ENCODE assay signal across 9 mouse cellular contexts in genomic region chr19:4928781-4929180, GRCm38 (mm10). TPM values are rescaled to one million over a fixed set of nuclear protein-coding genes. Genes with fewer than 3 reads are reported as not detected.
A peak's percentile ranks its signal among the peaks of the same experiment; 100 is the strongest.
DNase-seq lines count a peak whose midpoint lies in the region; ATAC-seq and TF ChIP-seq lines count a peak whose summit lies in the region.
"Had no signal": no experiment of that assay in that cellular context is flagged by ENCODE, and none has a peak within 500 bp of the region (broad histone marks: within the 10 kb centered on the region; RNA-seq: fewer than 3 reads in every experiment).

No protein-coding gene starts in this region.

- TF ChIP-seq EP300 in ES-Bruce4 (IDR thresholded peaks at IDR 0.05; ENCODE audit: insufficient read depth, low read depth, low read length) = no peak

- DNase-seq in frontal cortex, postnatal 36 days (ENCODE audit: low spot score in 2 of 2) = no peak
- peak; percentile 82 for DNase-seq in gastrocnemius, adult 18-20 months (ENCODE audit: low spot score)
- DNase-seq in midbrain, postnatal 0 days (ENCODE audit: low spot score) = peak; percentile 33
- DNase-seq in layer of hippocampus, postnatal 36 days = no peak

- peak overlapping the region; percentile 69 for H3K4me2 ChIP-seq in intestine, postnatal 0 days (replicated peaks; ENCODE audit: low read depth)
- peak overlapping the region; percentile 59 for H3K4me2 ChIP-seq in midbrain, postnatal 0 days (ENCODE audit: low read depth, low read length, poor library complexity, severe bottlenecking)

- H3K36me3 ChIP-seq in ES-Bruce4 (ENCODE audit: control insufficient read depth, insufficient read depth, low read length, poor library complexity, severe bottlenecking) = peaks cover 5% of the 10 kb centered on the region
- peaks cover 6% of the 10 kb centered on the region for H3K36me3 ChIP-seq in intestine, postnatal 0 days (ENCODE audit: control insufficient read depth, insufficient read depth)
- H3K36me3 ChIP-seq in midbrain, postnatal 0 days (ENCODE audit: insufficient read depth, low read length) = peaks cover 27% of the 10 kb centered on the region

- no peaks in the 10 kb centered on the region for H3K27me3 ChIP-seq in ES-Bruce4 (ENCODE audit: control insufficient read depth, insufficient read depth, low read length, poor library complexity, severe bottlenecking)
- H3K27me3 ChIP-seq in intestine, postnatal 0 days (replicated peaks; ENCODE audit: control insufficient read depth, insufficient read depth, low read length) = no peaks in the 10 kb centered on the region
- H3K27me3 ChIP-seq in midbrain, postnatal 0 days (ENCODE audit: insufficient read depth, low read length) = no peaks in the 10 kb centered on the region
- H3K27me3 ChIP-seq: Patski had no signal

- H3K9me3 ChIP-seq in ES-Bruce4 (replicated peaks; ENCODE audit: control insufficient read depth, insufficient read depth, low read length, poor library complexity, severe bottlenecking) = no peaks in the 10 kb centered on the region
- no peaks in the 10 kb centered on the region for H3K9me3 ChIP-seq in intestine, postnatal 0 days (ENCODE audit: control insufficient read depth)
- no peaks in the 10 kb centered on the region for H3K9me3 ChIP-seq in midbrain, postnatal 0 days (ENCODE audit: low read length)

- ATAC-seq in frontal cortex, adult (ENCODE audit: low TSS enrichment) = peak; percentile 5; the same call in 1 of the 2 replicates
- no peak for ATAC-seq in intestine, postnatal 0 days
- 0 out of 2 replicates have a peak, but pooled peaks have one; percentile 20 for ATAC-seq in midbrain, postnatal 0 days (ENCODE audit: low FRiP score)
- ATAC-seq in monocyte, adult 5-6 weeks (replicated peaks; ENCODE audit: insufficient number of reproducible peaks, low FRiP score, low TSS enrichment, poor library complexity, severe bottlenecking) = no peak

- peak overlapping the region; percentile 39 for H3K9ac ChIP-seq in ES-Bruce4 (ENCODE audit: low read depth, poor library complexity, severe bottlenecking)
- no peak overlapping the region; the same call in 1 of the 2 replicates for H3K9ac ChIP-seq in intestine, postnatal 0 days (ENCODE audit: low read depth, low read length)
- peak overlapping the region; percentile 34 for H3K9ac ChIP-seq in midbrain, postnatal 0 days (replicated peaks; ENCODE audit: low read length, poor library complexity, severe bottlenecking)

- WGBS in intestine, postnatal 0 days = 56% methylated on average over 5 of the region's 5 CpGs
- 49% methylated on average over 5 of the region's 5 CpGs for WGBS in midbrain, postnatal 0 days

- H3K27ac ChIP-seq in ES-Bruce4 (ENCODE audit: insufficient read depth, low read length) = no peak overlapping the region
- H3K27ac ChIP-seq in intestine, postnatal 0 days (ENCODE audit: low read depth, low read length) = 0 out of 2 replicates have a peak overlapping the region, but pooled peaks have one; percentile 28
- H3K27ac ChIP-seq in midbrain, postnatal 0 days (ENCODE audit: low read depth, low read length) = peak overlapping the region; percentile 74; the same call in 1 of the 2 replicates

- TF ChIP-seq POLR2A in ES-Bruce4 (IDR thresholded peaks at IDR 0.05; ENCODE audit: insufficient read depth, low read length) = no peak

- no peak for TF ChIP-seq CTCF in ES-Bruce4 (IDR thresholded peaks at IDR 0.05; ENCODE audit: low read depth, low read length)
- TF ChIP-seq CTCF in intestine, postnatal 0 days (IDR thresholded peaks at IDR 0.05; ENCODE audit: low read depth) = no peak
- TF ChIP-seq CTCF in midbrain, postnatal 0 days (IDR thresholded peaks at IDR 0.05) = no peak

- no peaks in the 10 kb centered on the region for H3K4me1 ChIP-seq in ES-Bruce4 (ENCODE audit: control insufficient read depth, insufficient read depth, low read length)
- no peaks in the 10 kb centered on the region; the same call in 1 of the 2 replicates for H3K4me1 ChIP-seq in intestine, postnatal 0 days (replicated peaks; ENCODE audit: control insufficient read depth, insufficient read depth, low read length)
- peaks cover 8% of the 10 kb centered on the region; the same call in 1 of the 2 replicates for H3K4me1 ChIP-seq in midbrain, postnatal 0 days (ENCODE audit: insufficient read depth, low read length)

- no peak overlapping the region for H3K4me3 ChIP-seq in ES-Bruce4 (ENCODE audit: low read depth, low read length)
- H3K4me3 ChIP-seq in intestine, postnatal 0 days (ENCODE audit: low read depth, low read length) = peak overlapping the region; percentile 59; the same call in 1 of the 2 replicates
- peak overlapping the region; percentile 59 for H3K4me3 ChIP-seq in midbrain, postnatal 0 days (ENCODE audit: low read depth, low read length)

RNA-seq across cellular contexts. Expression of gene Dpp3, which starts 0.7 kb away (rescaled TPM):
- 129 and 139 TPM in 2 replicates for polyA plus RNA-seq in ES-Bruce4 (2011; ENCODE audit: insufficient read depth, insufficient read length, low read depth, missing spikeins)
- 10 to 100 TPM; 13.2 to 14.2 TPM for total RNA-seq in gastrocnemius, adult 18-20 months (2021)
- polyA plus RNA-seq in intestine, postnatal 0 days (2015; fragmentation: Nextera tagmentation; extraction: Ambion mirVana) = 59.2 and 60.0 TPM in 2 replicates
- total RNA-seq in midbrain, postnatal 0 days (2014; rRNA removed) = 84.6 and 94.7 TPM in 2 replicates
- polyA plus RNA-seq in midbrain, postnatal 0 days (2015; fragmentation: Nextera tagmentation; extraction: Ambion mirVana) = 87.7 and 96.3 TPM in 2 replicates
- total RNA-seq in monocyte, adult 5-6 weeks (2017) = 38.4 to 56.8 TPM (median 49.0 TPM) in 3 replicates
- 10 to 100 TPM; 39.0 to 41.6 TPM for total RNA-seq in layer of hippocampus, postnatal 36 days (2021)

RNA-seq across cellular contexts. Expression of gene Peli3, which starts 14.1 kb away (rescaled TPM):
- polyA plus RNA-seq in ES-Bruce4 (2011; ENCODE audit: insufficient read depth, insufficient read length, low read depth, missing spikeins) = 2.7 and 3.9 TPM in 2 replicates
- 1 to 10 TPM; 2.4 to 2.7 TPM for total RNA-seq in gastrocnemius, adult 18-20 months (2021)
- 0.46 and 0.89 TPM in 2 replicates for polyA plus RNA-seq in intestine, postnatal 0 days (2015; fragmentation: Nextera tagmentation; extraction: Ambion mirVana)
- total RNA-seq in midbrain, postnatal 0 days (2014; rRNA removed) = 10.9 and 24.4 TPM in 2 replicates
- 8.4 and 8.6 TPM in 2 replicates for polyA plus RNA-seq in midbrain, postnatal 0 days (2015; fragmentation: Nextera tagmentation; extraction: Ambion mirVana)
- not detected in 3 replicates for total RNA-seq in monocyte, adult 5-6 weeks (2017)
- total RNA-seq in layer of hippocampus, postnatal 36 days (2021) = 10 to 100 TPM; 19.5 to 24.4 TPM

RNA-seq across cellular contexts. Expression of gene Bbs1, which starts 22.4 kb away (rescaled TPM):
- 3.9 and 5.3 TPM in 2 replicates for polyA plus RNA-seq in ES-Bruce4 (2011; ENCODE audit: insufficient read depth, insufficient read length, low read depth, missing spikeins)
- 1 to 10 TPM; 1.7 to 2.0 TPM for total RNA-seq in gastrocnemius, adult 18-20 months (2021)
- 0.60 and 0.98 TPM in 2 replicates for polyA plus RNA-seq in intestine, postnatal 0 days (2015; fragmentation: Nextera tagmentation; extraction: Ambion mirVana)
- total RNA-seq in midbrain, postnatal 0 days (2014; rRNA removed) = 31.8 and 40.6 TPM in 2 replicates
- 9.0 and 10.2 TPM in 2 replicates for polyA plus RNA-seq in midbrain, postnatal 0 days (2015; fragmentation: Nextera tagmentation; extraction: Ambion mirVana)
- 0.29 TPM in 1 of 3 replicates, not detected in the others for total RNA-seq in monocyte, adult 5-6 weeks (2017)
- 10 to 100 TPM; 38.3 to 41.7 TPM for total RNA-seq in layer of hippocampus, postnatal 36 days (2021)

RNA-seq across cellular contexts. Expression of gene Mrpl11, which starts 33.2 kb away (rescaled TPM):
- 126 and 135 TPM in 2 replicates for polyA plus RNA-seq in ES-Bruce4 (2011; ENCODE audit: insufficient read depth, insufficient read length, low read depth, missing spikeins)
- total RNA-seq in gastrocnemius, adult 18-20 months (2021) = 10 to 100 TPM; 64.6 to 66.7 TPM
- 73.7 and 78.1 TPM in 2 replicates for polyA plus RNA-seq in intestine, postnatal 0 days (2015; fragmentation: Nextera tagmentation; extraction: Ambion mirVana)
- 88.2 and 93.1 TPM in 2 replicates for total RNA-seq in midbrain, postnatal 0 days (2014; rRNA removed)
- polyA plus RNA-seq in midbrain, postnatal 0 days (2015; fragmentation: Nextera tagmentation; extraction: Ambion mirVana) = 141 and 145 TPM in 2 replicates
- 17.6 to 27.9 TPM (median 17.8 TPM) in 3 replicates for total RNA-seq in monocyte, adult 5-6 weeks (2017)
- total RNA-seq in layer of hippocampus, postnatal 36 days (2021) = 10 to 100 TPM; 56.7 to 61.6 TPM

RNA-seq across cellular contexts. Expression of gene Zdhhc24, which starts 50.3 kb away (rescaled TPM):
- 8.2 and 10.3 TPM in 2 replicates for polyA plus RNA-seq in ES-Bruce4 (2011; ENCODE audit: insufficient read depth, insufficient read length, low read depth, missing spikeins)
- 1 to 10 TPM; 2.0 to 2.3 TPM for total RNA-seq in gastrocnemius, adult 18-20 months (2021)
- 7.6 and 9.1 TPM in 2 replicates for polyA plus RNA-seq in intestine, postnatal 0 days (2015; fragmentation: Nextera tagmentation; extraction: Ambion mirVana)
- total RNA-seq in midbrain, postnatal 0 days (2014; rRNA removed) = 24.0 and 29.8 TPM in 2 replicates
- polyA plus RNA-seq in midbrain, postnatal 0 days (2015; fragmentation: Nextera tagmentation; extraction: Ambion mirVana) = 17.2 and 18.1 TPM in 2 replicates
- total RNA-seq in monocyte, adult 5-6 weeks (2017) = 5.2 to 12.4 TPM (median 10.3 TPM) in 3 replicates
- total RNA-seq in layer of hippocampus, postnatal 36 days (2021) = 10 to 100 TPM; 26.4 to 27.1 TPM

Comparison
In these comparisons a context has a peak if more than half of its experiments do, and no peak if none do; other contexts are left out.
1. ATAC-seq: peak in frontal cortex, adult (single experiment) and midbrain, postnatal 0 days (single experiment); none in intestine, postnatal 0 days (single experiment) and monocyte, adult 5-6 weeks (single experiment).
2. DNase-seq: peak in gastrocnemius, adult 18-20 months (single experiment) and midbrain, postnatal 0 days (single experiment); none in frontal cortex, postnatal 36 days (0 of 2) and layer of hippocampus, postnatal 36 days (0 of 2).
3. RNA of gene Bbs1, which starts 22.4 kb away (total RNA-seq): 38.3 to 41.7 TPM in layer of hippocampus, postnatal 36 days and 31.8 to 40.6 TPM in midbrain, postnatal 0 days; 1.7 to 2.0 TPM in gastrocnemius, adult 18-20 months and 0.29 TPM in monocyte, adult 5-6 weeks; every median in the first group is over 10 times any median in the second.